Mouse (Mus musculus) testis, adult 2 months (tissue): ENCODE results near the gene Trio. TPM values are rescaled to one million over a fixed set of nuclear protein-coding genes. Genes with fewer than 3 reads are reported as not detected.

ENCODE experiments used
- H3K27ac ChIP-seq: fragments of 200-500 bp; 2 replicates; pipeline ENCODE4 v1.5.1; 2012; ENCODE audit warnings: low read depth, low read length; ENCODE audit not compliant: control insufficient read depth, insufficient read depth
- H3K27me3 ChIP-seq: fragments of 200-500 bp; 2 replicates; pipeline ENCODE4 v1.6.1; 2012; ENCODE audit warnings: mild to moderate bottlenecking, low read length, moderate library complexity; ENCODE audit not compliant: control insufficient read depth, insufficient read depth
- H3K36me3 ChIP-seq: fragments of 200-500 bp; 2 replicates; pipeline ENCODE4 v1.6.1; 2012; ENCODE audit warnings: mild to moderate bottlenecking, low read length; ENCODE audit not compliant: control insufficient read depth, insufficient read depth
- H3K4me1 ChIP-seq: fragments of 200-500 bp; 2 replicates; pipeline ENCODE4 v1.6.1; 2012; ENCODE audit warnings: low read length; ENCODE audit not compliant: control insufficient read depth, insufficient read depth
- H3K4me3 ChIP-seq: fragments of 200-500 bp; 2 replicates; pipeline ENCODE4 v1.5.1; 2012; ENCODE audit warnings: low read depth, mild to moderate bottlenecking, low read length, moderate library complexity, mixed read lengths; ENCODE audit not compliant: control insufficient read depth
- CTCF ChIP-seq: fragments of 200-500 bp; IDR thresholded peaks from 2 replicates; pipeline ENCODE4 v1.5.1; 2012; ENCODE audit warnings: low read depth, mild to moderate bottlenecking, inconsistent platforms, low read length, moderate library complexity; ENCODE audit not compliant: control insufficient read depth, insufficient read depth, insufficient replicate concordance
- POLR2A ChIP-seq: fragments of 200-500 bp; IDR thresholded peaks from 2 replicates; pipeline ENCODE4 v1.6.1; 2012; ENCODE audit warnings: low read depth, mild to moderate bottlenecking, inconsistent platforms, low read length, moderate library complexity; ENCODE audit not compliant: control insufficient read depth
- polyA plus RNA-seq: library from polyadenylated mRNA; depleted of rRNA; stranded (reverse); fragments of >200 nt; gene quantifications from 2 replicates; pipeline ENCODE4 v1.2.3, GENCODE M21; 2012

The Trio gene
- polyA plus RNA-seq, 1 experiment: 18.8 TPM

GRCm38 (mm10) chr15:28065572-28065971, 39.9 kb upstream of the Trio start:
- Histone ChIP-seq H3K4me1 (peaks cover 1% of the 10 kb centered on the region; the same call in 1 of the 2 replicates), H3K27me3 (no peaks in the 10 kb centered on the region), H3K27ac (no peak overlapping the region), H3K36me3 (no peaks in the 10 kb centered on the region), H3K4me3 (no peak overlapping the region; the same call in 1 of the 2 replicates)
- no peak for TF ChIP-seq POLR2A
- no peak for TF ChIP-seq CTCF

GRCm38 (mm10) chr15:28064733-28065088, 39.1 kb upstream of the Trio start:
- Histone ChIP-seq H3K27ac (no peak overlapping the region), H3K27me3 (no peaks in the 10 kb centered on the region), H3K36me3 (no peaks in the 10 kb centered on the region), H3K4me1 (peaks cover 2% of the 10 kb centered on the region; the same call in 1 of the 2 replicates), H3K4me3 (no peak overlapping the region)
- TF ChIP-seq CTCF (no peak), POLR2A (no peak)

- Histone ChIP-seq H3K27me3 (no peaks in the 10 kb centered on the region), H3K27ac (no peak overlapping the region), H3K4me3 (no peak overlapping the region), H3K36me3 (no peaks in the 10 kb centered on the region), H3K4me1 (peaks cover 2% of the 10 kb centered on the region; the same call in 1 of the 2 replicates)
- no peak for TF ChIP-seq CTCF
- TF ChIP-seq POLR2A: no peak
Measured at GRCm38 (mm10) chr15:28064081-28064732, 38.6 kb upstream of the Trio start.

- Histone ChIP-seq H3K4me1 (peaks cover 2% of the 10 kb centered on the region; the same call in 1 of the 2 replicates), H3K4me3 (no peak overlapping the region), H3K27me3 (no peaks in the 10 kb centered on the region), H3K27ac (no peak overlapping the region), H3K36me3 (no peaks in the 10 kb centered on the region)
- TF ChIP-seq CTCF: no peak
- no peak for TF ChIP-seq POLR2A
Measured at GRCm38 (mm10) chr15:28063466-28063865, 37.8 kb upstream of the Trio start.

DNA sequence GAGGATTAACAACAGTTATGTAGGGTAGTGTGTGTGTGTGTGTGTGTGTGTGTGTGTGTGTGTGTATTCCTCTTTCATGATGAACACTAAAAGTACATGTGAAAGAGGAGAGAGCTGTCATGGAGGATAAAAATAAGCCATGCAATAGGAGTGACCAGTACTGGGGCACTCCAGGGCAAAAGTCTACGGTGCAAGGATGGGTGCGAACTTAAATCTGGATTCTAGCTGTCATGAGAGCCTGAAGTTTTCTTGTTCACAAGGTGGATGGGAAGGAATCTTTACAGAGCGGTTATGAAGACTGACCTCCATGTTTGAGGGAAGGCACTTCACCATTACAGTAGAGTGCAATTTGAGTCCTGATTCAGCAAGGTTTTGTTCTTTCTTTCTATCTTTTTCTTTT, 36.4 kb upstream of the Trio start:
- Histone ChIP-seq H3K27me3 (no peaks in the 10 kb centered on the region), H3K27ac (no peak overlapping the region), H3K36me3 (no peaks in the 10 kb centered on the region), H3K4me1 (peaks cover 2% of the 10 kb centered on the region; the same call in 1 of the 2 replicates), H3K4me3 (no peak overlapping the region)
- TF ChIP-seq POLR2A (no peak), CTCF (no peak)

- peaks cover 2% of the 10 kb centered on the region; the same call in 1 of the 2 replicates for H3K4me1 ChIP-seq
- TF ChIP-seq CTCF (no peak), POLR2A (no peak)
Measured at GRCm38 (mm10) chr15:28060977-28061376, 35.3 kb upstream of the Trio start.

GRCm38 (mm10) chr15:28060423-28060822, 34.8 kb upstream of the Trio start:
- 0 out of 2 replicates have a peak overlapping the region, but pooled peaks have one; percentile 18 for H3K4me3 ChIP-seq
- peaks cover 2% of the 10 kb centered on the region; the same call in 1 of the 2 replicates for H3K4me1 ChIP-seq
- TF ChIP-seq CTCF (no peak), POLR2A (peak; percentile 49; the same call in 1 of the 2 replicates)
- no peak overlapping the region for H3K27ac ChIP-seq
- H3K36me3 ChIP-seq: no peaks in the 10 kb centered on the region
- H3K27me3 ChIP-seq: no peaks in the 10 kb centered on the region

More at GRCm38 (mm10) chr15:28060977-28061376, 35.3 kb upstream of the Trio start:
- Histone ChIP-seq H3K27me3 (no peaks in the 10 kb centered on the region), H3K27ac (no peak overlapping the region), H3K36me3 (no peaks in the 10 kb centered on the region), H3K4me3 (no peak overlapping the region)

DNA sequence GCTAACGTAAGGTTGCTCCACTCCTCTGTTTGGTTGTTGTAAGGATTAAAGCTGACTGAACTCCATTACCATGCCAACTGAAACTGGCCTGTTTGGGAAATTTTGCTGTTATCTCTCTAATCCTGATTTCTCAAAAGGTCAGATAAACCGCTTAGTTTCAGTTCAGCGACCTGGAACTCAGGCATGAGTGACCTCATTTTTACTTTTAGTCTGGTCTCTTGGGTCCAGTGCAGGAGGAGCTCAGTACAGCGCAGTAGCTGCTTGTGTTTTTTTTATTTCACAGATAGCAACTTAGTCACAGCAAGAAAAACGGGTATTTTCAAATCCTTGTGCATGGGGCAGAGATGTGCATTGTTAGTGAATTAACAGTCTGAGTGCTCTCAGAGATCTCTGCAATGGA, 31.9 kb upstream of the Trio start:
- H3K4me3 ChIP-seq: no peak overlapping the region
- no peaks in the 10 kb centered on the region for H3K36me3 ChIP-seq
- no peaks in the 10 kb centered on the region for H3K27me3 ChIP-seq
- TF ChIP-seq POLR2A (no peak), CTCF (no peak)
- H3K4me1 ChIP-seq: peaks cover 2% of the 10 kb centered on the region; the same call in 1 of the 2 replicates
- H3K27ac ChIP-seq: no peak overlapping the region
